Mouse (Mus musculus) hindlimb bud, embryonic 11.5 days (tissue): ENCODE data around the gene Adssl1.
A peak's percentile ranks its signal among the peaks of the same experiment; 100 is the strongest.

Source experiments
- DNase-seq: peaks from one replicate; pipeline ENCODE4 v3.0.0-alpha.2; 2012; ENCODE audit warnings: low read depth, low spot score; ENCODE audit errors: extremely low spot score

Adssl1 gene

GRCm38 (mm10) chr12:112653157-112653824 is 33.4 kb downstream of the Adssl1 start:
- DNase-seq, result peak; percentile 69

- DNase-seq, result no peak
These were observed 34.2 kb downstream of the Adssl1 start for GRCm38 (mm10) chr12:112654076-112654475.

- no peak for DNase-seq
These were observed 38.8 kb downstream of the Adssl1 start for GRCm38 (mm10) chr12:112658619-112659018.

- DNase-seq, result no peak
These were observed 39.3 kb downstream of the Adssl1 start for GRCm38 (mm10) chr12:112659109-112659508.

- no peak for DNase-seq
These were observed 40.9 kb downstream of the Adssl1 start for GRCm38 (mm10) chr12:112660576-112661326.

- DNase-seq, result no peak
These were observed 41.4 kb downstream of the Adssl1 start for GRCm38 (mm10) chr12:112661327-112661605.

GRCm38 (mm10) chr12:112661851-112662250 is 42.0 kb downstream of the Adssl1 start:
- DNase-seq, result no peak

GRCm38 (mm10) chr12:112663303-112663702 is 43.5 kb downstream of the Adssl1 start:
- no peak for DNase-seq

GRCm38 (mm10) chr12:112663716-112664115 is 43.9 kb downstream of the Adssl1 start:
- no peak for DNase-seq

GRCm38 (mm10) chr12:112664124-112664523 is 44.3 kb downstream of the Adssl1 start:
- no peak for DNase-seq

GRCm38 (mm10) chr12:112664656-112665055 is 44.8 kb downstream of the Adssl1 start:
- DNase-seq, result no peak

GRCm38 (mm10) chr12:112665445-112665844 is 45.6 kb downstream of the Adssl1 start:
- no peak for DNase-seq

- DNase-seq, result no peak
These were observed 46.2 kb downstream of the Adssl1 start for GRCm38 (mm10) chr12:112665881-112666544.

GRCm38 (mm10) chr12:112667619-112668297 is 47.9 kb downstream of the Adssl1 start:
- no peak for DNase-seq

- DNase-seq, result no peak
These were observed 51.0 kb downstream of the Adssl1 start for GRCm38 (mm10) chr12:112670718-112671393.

GRCm38 (mm10) chr12:112671891-112672290 is 52.0 kb downstream of the Adssl1 start:
- no peak for DNase-seq

- DNase-seq, result no peak
These were observed 53.1 kb downstream of the Adssl1 start for GRCm38 (mm10) chr12:112672744-112673575.

GRCm38 (mm10) chr12:112673576-112674091 is 53.8 kb downstream of the Adssl1 start:
- DNase-seq, result no peak

GRCm38 (mm10) chr12:112674132-112675011 is 54.5 kb downstream of the Adssl1 start, which contains the start of gene Akt1:
Gene Akt1 (minus strand): TSS chr12:112674884.
- DNase-seq, result no peak
